Mouse (Mus musculus) cerebellum, postnatal 14 days (tissue): ENCODE data around the gene Zyx.

Experiments used
- DNase-seq, 2 experiments: peaks; one replicate each; pipeline ENCODE4 v3.0.0; 2021; ENCODE audit warnings: mixed read lengths in 2 of 2

Zyx gene

DNA sequence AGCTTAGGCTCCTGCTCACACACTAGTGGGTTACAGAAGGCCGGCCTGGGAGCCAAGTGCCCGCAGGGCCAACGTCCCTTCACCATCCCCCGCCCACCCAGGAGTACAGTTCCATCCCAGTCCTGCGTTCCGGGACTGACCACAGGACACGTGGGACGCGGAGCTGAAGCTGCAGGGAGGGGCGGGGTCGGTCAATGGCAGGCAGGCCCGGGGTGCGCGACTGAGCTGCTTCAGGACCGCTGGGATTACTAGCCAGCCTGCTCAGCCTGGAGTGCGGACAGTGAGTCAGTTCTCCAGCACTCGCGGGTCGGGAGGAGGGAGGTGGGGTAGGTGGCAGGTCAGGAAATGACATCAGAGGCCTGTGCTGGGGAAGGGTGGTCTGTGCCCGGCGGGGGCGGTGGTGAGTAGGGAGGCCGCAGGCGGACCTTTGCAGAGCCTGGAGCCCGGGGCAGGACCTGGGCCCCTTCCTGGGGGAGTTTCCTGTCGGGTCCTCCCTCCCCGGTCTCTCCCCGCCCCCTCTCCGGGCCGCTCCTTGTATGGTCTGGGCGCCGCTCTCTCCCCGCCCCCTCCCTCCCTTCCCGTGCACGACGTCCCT, at the start of gene Zyx:
Zyx (plus strand) TSS at position 205 of the 595 bp plus-strand sequence.
- DNase-seq, result peak; percentile 92 to 93

DNA sequence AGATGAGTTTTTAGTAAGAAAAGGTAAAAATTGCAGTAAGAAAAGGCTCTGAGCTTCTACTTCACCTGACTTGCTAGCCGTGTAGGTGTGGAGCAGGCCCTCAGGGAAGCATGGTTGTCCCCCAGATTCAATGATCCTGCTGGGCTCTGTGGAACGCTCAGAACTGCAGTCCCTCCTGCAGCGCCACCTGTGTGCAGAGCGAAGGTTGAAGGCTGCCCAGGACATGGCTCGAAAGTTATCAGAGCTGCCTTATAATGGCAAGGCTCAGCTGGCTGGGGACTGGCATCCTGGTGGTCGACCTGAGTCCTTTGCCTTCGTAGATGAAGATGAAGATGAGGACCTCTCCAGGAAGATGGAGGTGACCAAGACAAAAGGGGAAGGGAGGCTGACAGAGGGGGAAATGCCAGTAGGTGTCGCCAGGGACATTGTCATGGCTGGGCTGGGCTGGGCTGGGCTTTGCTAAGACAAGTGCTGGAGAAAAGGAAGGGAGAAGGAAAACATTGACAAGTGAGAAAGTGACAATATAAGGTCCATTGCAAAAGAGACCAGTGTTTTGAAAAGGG, 39.5 kb upstream of the Zyx start:
- peak; percentile 62 to 68 for DNase-seq

DNA sequence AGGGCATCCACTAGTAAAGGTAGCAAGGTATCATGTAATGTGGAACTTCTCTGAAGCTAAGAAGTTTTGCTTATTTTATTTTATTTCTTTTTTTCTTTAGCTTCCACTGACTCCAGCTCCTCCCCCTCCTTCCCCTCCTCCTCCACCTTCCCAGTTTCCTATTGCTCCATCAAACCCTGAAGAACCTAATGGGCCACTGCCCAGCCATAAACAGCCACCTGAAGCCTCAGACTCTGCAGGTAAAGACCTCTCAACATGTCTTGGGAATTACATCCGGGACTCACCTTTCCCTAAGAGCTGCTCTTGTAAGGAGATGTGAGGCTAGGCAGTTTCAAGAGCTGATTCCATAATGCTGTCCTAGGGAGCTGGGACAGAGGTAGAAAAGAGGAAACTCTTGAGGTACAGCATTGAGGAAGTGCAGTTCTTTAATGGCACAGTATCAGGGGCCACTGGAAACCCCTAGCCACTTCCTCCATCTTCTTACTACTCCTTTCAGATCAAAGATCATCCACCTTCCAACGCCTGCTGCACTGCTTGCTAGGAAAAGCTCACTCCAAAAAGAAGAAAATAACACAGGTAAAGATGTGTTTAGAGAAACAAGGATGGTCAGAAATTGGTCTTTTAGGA, 38.9 kb upstream of the Zyx start:
- no peak for DNase-seq

DNA sequence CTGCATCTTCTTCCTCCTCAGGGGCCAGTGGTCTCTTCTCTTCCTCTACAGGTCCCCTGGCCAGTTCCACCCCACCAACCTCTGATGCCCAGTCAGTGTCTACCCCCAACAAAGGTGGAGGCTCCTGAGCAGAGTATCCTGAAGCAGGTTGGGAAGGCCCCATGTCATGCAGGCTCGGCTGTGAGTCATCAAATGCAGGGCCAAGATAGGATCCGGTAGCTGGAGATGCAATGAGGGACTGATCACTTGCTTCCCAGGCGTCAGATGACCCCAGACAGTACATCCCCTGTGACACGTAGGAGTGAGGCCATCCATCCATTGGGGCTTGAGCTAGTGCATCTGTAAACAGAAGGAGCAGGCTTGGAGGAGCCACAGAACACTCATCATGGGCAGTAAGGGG, 31.1 kb upstream of the Zyx start:
- no peak for DNase-seq

DNA sequence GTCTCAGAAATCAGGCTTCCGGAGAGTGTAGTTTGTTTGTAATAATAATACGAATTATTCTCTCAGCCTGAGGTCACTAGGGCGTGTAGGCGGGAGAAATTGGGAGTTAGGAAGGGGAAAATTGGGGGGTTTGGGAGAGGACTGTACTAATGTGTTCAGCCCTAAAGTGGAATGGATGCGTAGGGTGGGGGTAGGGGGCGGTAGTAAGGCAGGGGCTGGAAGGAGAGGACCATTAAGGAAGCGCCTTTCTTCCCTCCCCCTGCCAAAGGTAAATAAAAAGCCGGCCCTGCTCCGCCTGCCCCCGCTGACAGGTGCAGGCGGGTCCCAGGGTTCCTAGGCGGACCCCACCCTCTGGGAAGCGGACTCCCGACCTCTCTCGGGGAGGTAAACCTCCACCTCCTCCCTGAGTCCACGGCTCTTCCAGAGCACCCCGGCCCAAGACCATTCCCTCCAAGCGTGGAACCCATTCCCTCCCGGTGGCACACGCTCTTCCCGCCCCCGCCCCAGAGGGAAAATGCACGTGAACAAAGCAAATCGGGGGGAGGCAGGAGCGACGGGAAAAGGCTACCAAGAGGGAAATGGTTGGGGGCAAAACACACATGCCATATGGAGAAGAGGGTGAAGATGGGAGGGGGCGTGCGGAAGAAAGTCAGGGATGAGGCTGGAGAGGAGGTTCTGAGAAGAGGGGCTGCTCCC, 25.9 kb upstream of the Zyx start:
- DNase-seq, result peak; percentile 54 to 56

DNA sequence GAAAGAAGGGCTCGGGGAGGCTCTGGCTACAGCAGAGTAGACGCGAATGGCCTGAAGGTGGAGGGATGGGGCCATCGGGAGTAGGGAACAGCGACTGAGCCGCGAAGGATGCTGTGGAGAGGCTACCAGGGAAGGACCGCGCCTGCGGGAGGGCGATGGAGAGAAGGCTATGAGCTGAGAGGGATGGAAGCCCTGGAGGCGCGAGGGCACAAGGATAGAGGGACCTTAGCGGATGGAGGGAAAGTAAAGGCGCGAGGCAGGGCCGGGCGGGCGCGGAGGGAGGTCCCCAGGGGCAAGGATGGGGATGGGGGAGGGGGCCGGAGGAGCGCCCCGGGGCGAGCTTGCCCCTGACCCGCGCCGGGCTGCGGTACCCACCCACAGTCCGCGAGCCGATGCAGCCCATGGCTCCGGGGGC, 25.4 kb upstream of the Zyx start:
- peak in 1 of 2 experiments; percentile 75 for DNase-seq

DNA sequence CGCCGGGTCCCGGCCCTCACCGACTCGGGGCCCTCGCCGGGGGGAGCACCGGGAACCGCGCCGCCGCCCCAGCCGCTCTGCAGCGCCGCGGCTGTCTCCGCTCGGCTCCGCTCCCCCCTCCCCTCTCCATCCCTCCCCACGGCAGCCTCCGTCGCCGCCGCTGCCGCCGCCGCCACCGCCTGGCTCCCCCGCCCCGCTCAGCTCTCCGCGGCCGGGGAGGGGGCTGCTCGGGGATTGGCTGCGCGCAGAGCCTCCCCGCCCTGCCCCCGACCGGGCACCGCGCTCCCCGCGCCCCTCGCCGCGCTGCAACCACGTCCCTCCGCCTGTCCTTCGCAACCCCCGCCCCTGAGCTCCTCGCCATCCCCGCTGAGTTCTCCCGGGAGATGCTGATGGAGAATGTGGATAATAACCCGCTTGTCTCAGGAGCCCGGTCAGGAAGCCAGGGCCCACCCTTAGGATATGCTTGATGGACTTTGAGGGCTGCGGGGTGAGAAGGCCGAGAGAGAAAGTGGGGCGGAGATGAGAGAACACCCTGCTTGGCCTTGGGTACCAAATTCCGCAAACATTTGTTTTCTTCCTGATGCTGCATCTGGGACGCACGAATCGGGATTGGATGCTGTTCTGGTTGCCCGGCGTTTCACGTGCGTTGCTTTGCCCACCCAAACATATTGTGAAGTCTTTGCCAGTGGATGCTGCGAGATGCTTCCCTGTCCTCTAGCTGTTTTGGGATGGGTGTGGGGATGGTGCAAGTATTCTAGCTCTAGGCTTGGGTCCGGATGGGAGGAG, 24.8 kb upstream of the Zyx start, which contains the start of gene Fam131b:
Fam131b (minus strand) TSS at position 162 of the 786 bp plus-strand sequence.
- peak; percentile 89 to 93 for DNase-seq

DNA sequence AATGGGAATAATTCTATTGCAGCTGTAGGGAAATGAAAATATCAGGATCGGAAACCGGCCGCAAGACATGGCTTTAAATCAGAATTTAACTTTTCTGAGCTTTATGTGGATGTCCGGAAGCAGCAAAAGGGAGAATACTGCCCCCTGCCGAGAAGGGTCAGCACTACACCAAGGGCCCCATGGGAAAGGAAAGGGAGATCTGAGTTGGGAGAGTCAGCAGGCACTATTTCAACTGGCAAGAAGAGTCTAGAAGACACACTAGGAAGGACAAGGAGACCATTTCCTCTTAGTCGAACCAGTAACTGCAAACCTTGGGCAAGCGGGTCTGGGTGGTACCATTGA, 24.2 kb upstream of the Zyx start:
- DNase-seq, result peak; percentile 90 to 92

DNA sequence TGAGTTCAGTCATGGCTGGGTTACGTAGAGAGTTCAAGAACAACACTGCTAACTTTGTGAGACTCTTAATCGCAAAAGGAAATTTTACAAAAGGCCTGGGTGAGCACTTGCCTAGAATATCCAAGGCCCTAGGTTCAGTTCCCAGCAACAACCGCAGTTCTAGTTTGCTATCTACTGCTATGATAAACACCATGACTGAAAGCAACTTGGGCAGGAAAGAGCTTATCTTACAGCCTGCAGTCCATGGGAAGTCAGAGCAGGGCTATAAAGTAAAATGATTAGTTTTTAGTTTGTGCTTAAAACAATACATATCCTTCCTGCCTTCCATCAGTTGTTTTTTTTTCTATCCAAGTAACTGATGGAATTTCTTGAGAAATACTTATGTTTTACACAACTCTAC, 22.9 kb upstream of the Zyx start:
- DNase-seq, result no peak

DNA sequence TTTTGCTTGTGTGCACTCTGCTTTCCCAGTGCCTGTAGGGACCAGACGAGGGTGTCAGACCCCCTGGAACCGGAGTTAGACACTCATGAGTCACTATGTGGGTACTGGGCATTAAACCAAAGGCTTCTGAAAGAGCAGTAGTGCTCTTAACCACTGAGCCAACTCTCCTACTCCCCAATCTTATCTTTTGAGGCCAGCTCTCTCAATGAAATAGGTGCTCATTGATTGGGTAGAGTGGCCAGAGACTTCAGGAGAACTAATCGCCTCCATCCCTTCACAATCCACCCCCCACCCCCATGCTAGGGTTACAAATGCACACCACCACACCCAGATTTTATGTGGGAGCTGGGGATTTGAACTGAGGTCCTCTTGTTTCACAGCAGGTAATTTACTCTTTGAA, 20.7 kb upstream of the Zyx start:
- no peak for DNase-seq

DNA sequence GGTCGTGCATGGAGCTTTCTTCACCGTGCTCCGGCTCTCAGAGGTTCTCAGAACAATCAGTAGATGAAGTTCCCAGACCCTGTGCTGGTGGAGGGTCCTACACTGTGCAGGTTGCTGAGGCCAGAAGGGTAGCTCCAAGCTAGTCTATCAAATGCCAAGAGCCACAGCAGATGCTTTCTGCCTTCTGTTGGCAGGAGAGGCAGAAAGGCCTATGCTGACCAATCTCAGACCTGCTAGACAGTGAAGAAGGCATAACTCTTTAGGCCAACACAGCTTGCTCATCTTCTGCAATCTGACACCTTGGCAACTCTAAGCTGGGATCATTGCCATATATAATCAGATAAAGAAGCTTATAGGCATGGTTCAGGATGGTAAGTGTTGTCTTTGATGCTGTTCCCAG, 19.2 kb upstream of the Zyx start:
- DNase-seq, result peak; percentile 65 to 76

DNA sequence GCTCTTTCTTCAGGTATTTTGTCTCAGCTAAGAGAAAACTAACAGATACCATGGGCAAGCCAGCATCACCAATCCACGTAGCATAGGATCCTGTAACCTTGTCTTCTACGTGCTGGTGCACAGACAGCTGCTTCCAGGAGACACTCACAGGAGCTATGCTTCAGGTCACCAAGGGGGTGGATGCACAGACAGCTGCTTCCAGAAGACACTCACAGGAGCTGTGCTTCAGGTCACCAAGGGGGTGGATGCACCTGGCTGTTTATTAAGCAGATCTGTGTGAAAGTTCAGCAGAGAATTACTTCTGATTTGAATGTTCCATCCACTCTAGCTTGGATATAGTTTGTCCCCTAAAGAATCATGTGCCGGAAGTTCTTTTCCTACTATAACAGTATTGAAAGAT, 18.5 kb upstream of the Zyx start:
- no peak for DNase-seq

DNA sequence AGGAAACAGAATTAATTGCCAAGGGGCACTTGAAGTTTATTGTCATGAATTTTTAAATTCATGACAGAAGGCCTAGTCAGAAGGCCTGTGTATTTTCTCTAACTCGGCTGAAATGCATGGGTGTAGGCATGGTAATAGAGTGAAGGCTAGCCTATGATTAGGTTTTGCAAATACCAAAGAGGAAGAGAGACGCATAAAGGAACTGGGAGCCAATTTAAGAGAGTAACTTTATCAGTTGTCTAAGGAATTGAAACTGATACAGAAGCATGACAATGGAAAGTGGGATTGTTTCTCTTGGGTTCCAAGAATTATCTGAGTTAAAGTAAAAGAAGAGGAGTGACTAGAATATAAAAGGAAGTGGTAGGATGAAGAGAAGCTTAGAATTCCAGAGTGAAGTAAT, 10.2 kb upstream of the Zyx start:
- DNase-seq, result no peak

DNA sequence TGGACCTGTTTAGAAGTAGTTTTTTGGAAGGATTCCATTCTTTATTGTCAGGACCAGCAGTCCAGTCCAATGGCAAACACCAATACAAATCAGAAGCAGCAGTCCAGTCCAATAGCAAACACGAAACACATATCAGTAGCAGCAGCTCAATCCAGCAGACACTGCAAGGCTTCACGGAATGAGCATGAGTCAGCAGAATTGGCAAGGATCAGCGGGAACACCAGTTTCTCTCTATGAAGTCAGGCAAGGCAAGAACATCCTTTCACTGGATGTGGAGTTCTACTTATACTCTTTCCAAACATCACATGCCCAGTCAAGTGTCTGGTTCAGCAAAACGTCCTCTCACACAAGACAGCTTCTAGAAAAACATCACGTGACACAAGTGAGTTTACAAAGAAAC, 9.4 kb upstream of the Zyx start:
- DNase-seq, result no peak

DNA sequence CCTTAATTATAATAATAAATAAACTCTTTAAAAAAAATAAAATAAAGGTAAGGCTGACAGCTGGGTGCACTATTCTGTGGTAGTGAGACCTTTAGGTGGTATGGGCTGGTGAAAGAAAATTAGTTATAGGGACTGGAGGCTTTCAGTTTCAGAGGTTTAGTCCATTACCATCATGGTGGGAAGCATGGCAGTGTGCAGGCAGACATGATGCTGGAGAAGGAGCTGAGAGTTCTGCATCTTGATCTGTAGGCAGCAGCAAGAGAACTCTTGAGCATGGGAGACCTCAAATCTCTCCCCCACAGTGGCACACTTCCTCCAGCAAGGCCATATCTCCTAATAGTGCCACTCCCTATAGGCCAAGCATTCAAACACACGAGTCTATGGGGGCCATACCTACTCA, 7.3 kb upstream of the Zyx start:
- no peak for DNase-seq

DNA sequence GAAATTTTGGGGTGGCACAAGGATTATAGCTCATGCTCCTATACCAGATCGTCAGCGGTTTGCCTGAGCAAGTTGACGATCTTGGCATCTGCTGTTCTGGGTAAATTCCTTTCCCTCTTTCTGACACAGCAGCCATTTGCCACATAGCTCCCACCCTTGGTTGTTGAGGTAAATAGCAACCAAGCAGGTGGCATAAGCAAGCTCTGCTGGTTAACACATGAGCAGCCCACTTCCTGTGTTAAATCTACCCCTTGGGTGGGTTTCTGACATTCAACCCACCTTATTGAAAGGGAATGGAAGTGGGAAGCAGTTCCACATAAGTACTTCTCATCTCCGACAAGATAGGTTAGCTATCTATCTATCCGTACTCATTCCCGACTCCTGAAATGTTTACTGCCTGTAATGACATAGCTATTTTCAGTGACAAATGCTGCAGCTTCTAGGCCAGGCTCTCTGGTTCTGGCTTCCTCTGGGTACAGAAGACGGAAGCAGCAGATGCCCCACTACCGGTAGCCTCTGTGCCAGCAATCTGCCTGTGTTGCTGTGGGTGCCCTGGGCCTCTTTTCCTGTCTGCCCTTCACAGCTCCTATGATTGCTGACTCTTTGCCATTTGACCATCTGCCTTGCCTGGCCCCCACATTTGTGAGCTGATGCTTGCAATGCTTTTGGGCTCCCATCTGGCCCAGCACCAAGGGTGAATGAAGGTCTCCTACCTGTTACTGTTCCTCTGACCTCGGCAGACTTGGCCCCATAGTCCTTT, 5.9 kb upstream of the Zyx start:
- DNase-seq, result peak; percentile 84 to 88

DNA sequence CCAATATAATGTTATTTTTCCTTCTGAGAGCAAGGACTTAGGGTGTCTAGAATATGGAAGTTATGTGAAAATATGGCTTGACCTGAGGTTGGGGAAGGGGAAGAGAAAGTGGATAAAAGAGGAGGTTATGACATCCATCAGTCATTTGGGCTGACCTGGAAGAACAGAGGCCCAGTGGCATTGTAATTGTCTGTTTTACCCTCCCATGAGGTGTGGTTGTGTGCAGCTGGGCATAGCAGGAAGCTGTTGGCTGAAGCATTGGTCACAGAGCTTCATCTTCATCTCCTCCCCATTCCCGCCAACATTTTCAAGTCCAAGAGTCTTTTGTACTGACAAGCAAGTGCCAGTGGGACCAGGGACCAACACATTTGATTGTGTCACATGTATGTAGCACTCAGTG, 5.2 kb upstream of the Zyx start:
- DNase-seq, result no peak

DNA sequence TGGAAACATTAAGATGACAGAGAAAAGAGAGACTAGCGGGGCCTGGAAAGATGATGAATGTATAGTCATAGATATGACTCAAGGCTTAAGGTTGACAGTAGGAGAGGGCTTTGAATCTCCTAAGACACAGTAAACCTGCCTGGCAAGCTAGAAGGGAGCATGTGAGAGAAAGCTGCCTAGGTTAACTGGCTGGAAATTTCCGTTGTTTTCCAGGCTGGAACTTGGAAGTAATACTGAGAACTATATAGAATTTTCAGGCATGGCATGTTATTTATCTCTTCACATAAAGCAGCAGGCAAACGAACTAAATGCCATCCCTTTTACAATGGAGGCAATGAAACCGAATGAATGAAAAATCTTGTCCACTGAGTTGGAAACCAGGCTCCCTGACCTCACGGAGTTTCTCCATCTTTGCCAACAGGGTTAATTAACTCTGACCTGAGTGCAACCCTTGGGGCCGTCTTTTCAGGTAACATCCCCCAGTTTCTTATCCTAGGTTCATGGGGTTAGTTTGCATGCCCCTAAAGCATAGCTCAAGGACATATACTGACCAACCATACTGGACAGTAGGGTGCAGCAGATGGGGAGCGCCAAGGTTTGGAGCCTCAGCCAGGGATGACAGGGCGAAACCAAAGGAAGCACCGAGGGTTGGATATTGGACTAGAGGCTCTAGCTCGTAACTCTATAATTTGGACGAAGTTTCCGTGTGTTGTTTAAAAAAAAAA, 987 bp upstream of the Zyx start:
- peak; percentile 60 for DNase-seq

DNA sequence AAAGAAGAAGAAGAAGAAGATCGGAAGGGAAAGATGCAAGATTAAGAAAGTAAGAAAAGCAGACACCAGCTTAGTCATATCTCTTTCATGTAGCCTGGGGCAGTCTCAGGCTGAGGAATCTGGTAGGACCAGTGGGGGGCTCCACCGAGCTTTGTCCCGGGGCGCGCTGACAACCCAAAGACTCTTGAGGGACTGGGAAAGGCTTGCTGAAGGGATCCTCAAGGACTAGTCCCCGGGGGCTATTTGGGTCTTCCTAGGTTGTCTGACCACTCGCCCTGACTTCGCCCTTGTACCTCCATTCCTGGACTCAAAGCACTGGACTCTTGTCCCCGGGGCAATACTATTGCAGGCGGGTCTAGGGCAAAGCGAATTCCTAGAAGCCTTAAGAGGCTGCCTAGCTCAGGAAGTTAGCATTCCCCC, 414 bp upstream of the Zyx start:
- DNase-seq, result peak; percentile 80 to 83

DNA sequence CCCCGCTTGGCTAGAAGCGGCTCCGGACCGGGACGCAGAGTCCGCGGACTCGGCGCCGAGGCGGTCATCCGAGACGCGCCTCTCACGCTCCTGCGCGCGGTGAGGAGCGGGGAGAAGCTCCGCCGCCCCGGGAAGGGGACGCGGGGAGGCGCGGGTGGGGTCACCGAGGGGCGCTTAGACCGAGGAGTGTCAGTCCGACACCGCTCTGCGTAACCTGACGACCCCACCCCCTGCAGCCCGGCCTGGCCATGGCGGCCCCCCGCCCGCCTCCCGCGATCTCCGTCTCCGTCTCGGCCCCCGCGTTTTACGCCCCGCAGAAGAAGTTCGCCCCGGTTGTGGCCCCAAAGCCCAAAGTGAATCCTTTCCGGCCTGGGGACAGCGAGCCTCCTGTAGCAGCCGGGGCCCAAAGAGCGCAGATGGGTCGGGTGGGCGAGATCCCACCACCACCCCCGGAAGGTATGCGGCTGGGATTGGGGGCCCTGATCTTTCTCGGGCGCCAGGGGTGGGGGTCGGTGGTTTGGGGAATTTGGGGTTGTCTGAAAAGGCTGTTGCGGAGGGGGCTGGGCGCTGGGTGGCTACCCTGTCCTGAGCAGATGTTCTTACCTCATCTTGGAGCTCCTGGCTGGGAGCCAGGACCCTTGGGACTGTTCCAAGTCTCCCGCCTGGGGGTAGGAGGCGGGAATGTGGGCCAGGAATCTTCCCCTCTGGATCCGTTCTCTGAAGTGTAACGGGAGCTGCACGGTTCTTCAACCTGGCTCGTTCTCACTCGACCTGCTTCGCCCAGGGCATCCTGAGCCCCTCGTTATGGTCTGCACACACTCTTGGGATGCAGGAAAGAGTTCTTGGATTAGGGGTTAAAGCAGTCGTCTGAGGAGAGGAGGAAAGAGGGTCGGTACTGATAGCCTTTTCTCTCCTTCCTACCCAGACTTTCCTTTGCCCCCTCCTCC, 864 bp downstream of the Zyx start:
- DNase-seq, result peak; percentile 83 to 90
